Mouse (Mus musculus) testis, adult 2 months (tissue): ENCODE measurements around the gene Npc1l1.

ENCODE experiments used
- CTCF ChIP-seq: fragments of 200-500 bp; IDR thresholded peaks from 2 replicates; pipeline ENCODE4 v1.5.1; 2012; ENCODE audit warnings: low read depth, mild to moderate bottlenecking, inconsistent platforms, low read length, moderate library complexity; ENCODE audit not compliant: control insufficient read depth, insufficient read depth, insufficient replicate concordance
- POLR2A ChIP-seq: fragments of 200-500 bp; IDR thresholded peaks from 2 replicates; pipeline ENCODE4 v1.6.1; 2012; ENCODE audit warnings: low read depth, mild to moderate bottlenecking, inconsistent platforms, low read length, moderate library complexity; ENCODE audit not compliant: control insufficient read depth

DNA sequence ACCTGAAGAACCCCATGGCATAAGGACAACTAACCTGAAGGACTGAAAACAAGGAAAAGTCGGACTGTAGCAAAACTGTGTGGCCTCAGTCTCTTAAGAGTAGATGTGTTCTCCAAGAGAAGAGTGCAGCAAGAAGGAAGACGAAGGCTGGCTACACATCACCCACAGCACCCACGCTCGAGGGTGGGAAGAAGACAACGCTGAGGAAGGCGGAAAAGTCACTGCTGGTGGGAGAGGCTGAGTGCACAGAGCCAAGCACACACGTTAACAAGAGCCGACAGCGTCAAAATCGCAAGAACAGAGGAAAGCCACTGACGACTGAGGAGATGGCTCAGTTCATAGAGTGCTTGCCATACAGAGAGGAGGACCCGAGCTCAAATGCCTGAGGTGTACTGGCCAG is 66.2 kb downstream of the Npc1l1 start:
- no peak for TF ChIP-seq POLR2A
- TF ChIP-seq CTCF, result no peak
